9 mouse cellular contexts compared by ENCODE assay signal in the genomic region with DNA sequence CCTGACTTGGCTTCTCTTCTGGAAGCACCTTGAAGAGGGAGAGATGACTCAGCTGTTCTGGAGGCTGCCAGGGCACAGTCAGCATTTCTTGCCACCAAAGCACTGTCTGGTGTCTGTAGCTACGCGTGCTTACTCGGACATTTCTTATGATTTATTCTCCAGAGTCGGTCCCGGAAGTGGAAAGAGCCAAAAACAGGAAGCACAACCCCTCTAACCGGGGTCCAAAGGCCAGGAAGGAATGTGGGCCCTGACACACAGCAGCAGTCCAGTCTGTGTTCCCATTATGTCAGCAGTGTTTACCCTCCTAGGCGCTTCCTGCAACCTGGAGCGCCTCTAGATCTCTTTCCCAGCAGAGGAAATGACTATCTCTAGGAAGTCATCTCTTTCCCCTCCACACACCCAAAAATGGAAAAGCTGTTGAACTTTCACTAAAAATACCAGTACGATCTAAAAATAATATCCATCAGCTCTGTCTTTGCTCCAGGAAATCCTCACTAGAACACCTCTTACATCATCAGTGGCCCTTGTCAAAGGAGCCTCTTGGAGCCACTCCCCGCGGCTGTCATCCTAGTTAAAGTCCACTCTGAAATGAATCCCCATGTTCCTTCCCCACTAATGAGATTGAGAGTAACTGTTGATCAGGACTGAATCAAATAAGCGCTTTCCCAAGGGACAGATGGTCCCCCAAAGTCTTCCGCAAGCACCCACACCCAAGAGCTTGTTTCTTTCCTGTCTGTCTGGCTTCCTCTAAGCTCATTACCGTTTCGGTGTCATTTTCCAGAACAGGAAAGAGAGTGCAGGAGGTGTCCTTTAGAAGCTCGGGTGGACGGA.
DNase-seq lines count a peak whose midpoint lies in the region; ATAC-seq and TF ChIP-seq lines count a peak whose summit lies in the region.
"Had no signal": no experiment of that assay in that cellular context is flagged by ENCODE, and none has a peak within 500 bp of the region (broad histone marks: within the 10 kb centered on the region; RNA-seq: fewer than 3 reads in every experiment).

No protein-coding gene starts in this region.

- H3K4me1 ChIP-seq in neural tube, embryonic 11.5 days (ENCODE audit: control insufficient read depth, insufficient read depth, low read length) = no peaks in the 10 kb centered on the region; the same call in 1 of the 2 replicates
- peaks cover 30% of the 10 kb centered on the region for H3K4me1 ChIP-seq in liver, embryonic 12.5 days
- no peaks in the 10 kb centered on the region for H3K4me1 ChIP-seq in stomach, postnatal 0 days (replicated peaks; ENCODE audit: control insufficient read depth, insufficient read depth)

- no peaks in the 10 kb centered on the region for H3K9me3 ChIP-seq in neural tube, embryonic 11.5 days (ENCODE audit: control insufficient read depth, low read length)
- H3K9me3 ChIP-seq in liver, embryonic 12.5 days (replicated peaks) = 0 out of 2 replicates have a peak, but pooled peaks cover 3% of the 10 kb centered on the region
- H3K9me3 ChIP-seq in stomach, postnatal 0 days (ENCODE audit: control insufficient read depth, low read length) = no peaks in the 10 kb centered on the region
- H3K9me3 ChIP-seq: embryonic facial prominence, embryonic 12.5 days had no signal

- no peaks in the 10 kb centered on the region for H3K27me3 ChIP-seq in neural tube, embryonic 11.5 days (ENCODE audit: control insufficient read depth, insufficient read depth, low read length)
- no peaks in the 10 kb centered on the region for H3K27me3 ChIP-seq in liver, embryonic 12.5 days (replicated peaks)
- no peaks in the 10 kb centered on the region for H3K27me3 ChIP-seq in stomach, postnatal 0 days (ENCODE audit: control insufficient read depth, insufficient read depth, low read length)
- H3K27me3 ChIP-seq: embryonic facial prominence, embryonic 12.5 days had no signal

- no peak for ATAC-seq in neural tube, embryonic 11.5 days (ENCODE audit: insufficient read depth, low FRiP score, low TSS enrichment)
- ATAC-seq in liver, embryonic 12.5 days = peak; percentile 67
- peak; percentile 66; the same call in 1 of the 2 replicates for ATAC-seq in stomach, postnatal 0 days (ENCODE audit: low FRiP score, low TSS enrichment)
- no peak for ATAC-seq in megakaryocyte, adult 5-6 weeks (ENCODE audit: poor library complexity, severe bottlenecking)

- 0 out of 2 replicates have a peak overlapping the region, but pooled peaks have one; percentile 20 for H3K27ac ChIP-seq in neural tube, embryonic 11.5 days (ENCODE audit: low read depth, low read length)
- no peak overlapping the region for H3K27ac ChIP-seq in liver, embryonic 12.5 days
- no peak overlapping the region for H3K27ac ChIP-seq in stomach, postnatal 0 days (replicated peaks)
- H3K27ac ChIP-seq: embryonic facial prominence, embryonic 12.5 days had no signal

- no peak overlapping the region for H3K4me3 ChIP-seq in neural tube, embryonic 11.5 days (ENCODE audit: low read depth, low read length)
- no peak overlapping the region for H3K4me3 ChIP-seq in liver, embryonic 12.5 days
- no peak overlapping the region for H3K4me3 ChIP-seq in stomach, postnatal 0 days (ENCODE audit: low read depth, low read length)
- H3K4me3 ChIP-seq: embryonic facial prominence, embryonic 12.5 days had no signal

- TF ChIP-seq CTCF in stomach, postnatal 0 days (IDR thresholded peaks at IDR 0.05; ENCODE audit: low read depth) = no peak

- no peak overlapping the region for H3K4me2 ChIP-seq in neural tube, embryonic 11.5 days (ENCODE audit: low read depth)
- H3K4me2 ChIP-seq in liver, embryonic 12.5 days = peak overlapping the region; percentile 19
- H3K4me2 ChIP-seq in stomach, postnatal 0 days (replicated peaks; ENCODE audit: low read depth) = no peak overlapping the region
- H3K4me2 ChIP-seq: embryonic facial prominence, embryonic 12.5 days had no signal

- H3K36me3 ChIP-seq in neural tube, embryonic 11.5 days (ENCODE audit: control insufficient read depth, insufficient read depth, low read length) = no peaks in the 10 kb centered on the region
- no peaks in the 10 kb centered on the region for H3K36me3 ChIP-seq in liver, embryonic 12.5 days
- no peaks in the 10 kb centered on the region for H3K36me3 ChIP-seq in stomach, postnatal 0 days (ENCODE audit: control insufficient read depth, insufficient read depth, low read length)
- H3K36me3 ChIP-seq: embryonic facial prominence, embryonic 12.5 days had no signal

- DNase-seq in neural tube, embryonic 11.5 days (ENCODE audit: low spot score) = no peak
- no peak for DNase-seq in neural tube, embryonic 10.5 days (ENCODE audit: extremely low spot score, low spot score)
- peak; percentile 46 to 49 for DNase-seq in heart, postnatal 36 days
- DNase-seq in stomach, postnatal 0 days (ENCODE audit: low spot score) = no peak
- DNase-seq in MN1 (ENCODE audit: low spot score) = no peak
- DNase-seq in right cerebral cortex, postnatal 25 days = no peak

- intact Hi-C loops in heart, postnatal 36 days (cut with DNase I) = loop anchor here (1.0 to 10.0 kb wide), 4 partner anchors 65 to 1411 kb away; no protein-coding TSS in a partner anchor

- TF ChIP-seq EP300 in stomach, postnatal 0 days (optimal IDR thresholded peaks at IDR 0.05) = no peak

- 73% methylated on average over 17 of the region's 17 CpGs for WGBS in neural tube, embryonic 11.5 days
- WGBS in liver, embryonic 12.5 days (ENCODE audit: insufficient replicate concordance) = 40% methylated on average over 17 of the region's 17 CpGs
- 55% methylated on average over 17 of the region's 17 CpGs for WGBS in stomach, postnatal 0 days

- no peak overlapping the region for H3K9ac ChIP-seq in neural tube, embryonic 11.5 days (ENCODE audit: low read length)
- H3K9ac ChIP-seq in liver, embryonic 12.5 days = no peak overlapping the region
- H3K9ac ChIP-seq in stomach, postnatal 0 days (ENCODE audit: low read length) = no peak overlapping the region
- H3K9ac ChIP-seq: embryonic facial prominence, embryonic 12.5 days had no signal

Comparison
In these comparisons a context has a peak if more than half of its experiments do, and no peak if none do; other contexts are left out.
1. ATAC-seq: peak in liver, embryonic 12.5 days (single experiment) and stomach, postnatal 0 days (single experiment); none in neural tube, embryonic 11.5 days (single experiment) and megakaryocyte, adult 5-6 weeks (single experiment).
2. DNase-seq: peak in heart, postnatal 36 days (2 of 2); none in neural tube, embryonic 11.5 days (single experiment), neural tube, embryonic 10.5 days (single experiment), stomach, postnatal 0 days (single experiment), MN1 (single experiment) and right cerebral cortex, postnatal 25 days (single experiment).